Mouse (Mus musculus): ENCODE measurements around the gene Hpd. TPM values are rescaled to one million over a fixed set of nuclear protein-coding genes. Genes with fewer than 3 reads are reported as not detected.

Gene Hpd
- polyA plus RNA-seq, 1 experiment = not detected

DNA sequence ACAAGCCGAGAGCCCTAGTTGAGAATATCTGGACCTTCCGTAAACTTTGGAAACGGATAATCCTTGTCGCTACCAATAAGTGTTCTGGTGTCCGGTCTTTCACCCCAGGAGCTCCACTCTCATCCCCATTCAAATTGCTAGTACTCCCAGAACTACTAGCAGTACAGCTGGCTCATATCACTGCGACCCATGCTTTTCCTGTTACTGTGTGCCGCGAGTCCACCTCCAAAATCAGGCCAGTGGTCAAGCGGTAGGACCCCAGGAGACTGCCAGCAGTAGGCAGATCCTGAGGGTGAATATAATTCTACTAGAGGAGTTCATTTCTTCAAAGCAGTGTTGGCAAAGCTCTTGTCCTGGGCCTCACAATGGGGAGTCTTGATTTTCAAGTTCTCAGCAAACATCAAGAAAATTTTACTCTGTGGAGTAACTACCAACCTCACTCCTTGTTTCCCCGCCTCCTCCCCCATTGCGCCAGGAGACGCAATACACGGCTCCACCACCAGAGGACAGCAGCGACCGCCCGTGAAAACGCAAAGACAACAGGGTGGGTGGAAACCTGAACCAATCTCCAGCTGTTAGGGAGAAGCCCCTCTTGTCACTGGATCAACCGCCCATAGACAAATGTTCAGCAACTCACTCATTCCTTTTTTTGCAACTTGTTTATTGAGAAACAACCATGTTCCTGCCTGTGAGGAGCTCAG, 49.3 kb downstream of the Hpd start:
- Histone ChIP-seq H3K79me2 (ENCODE audit: control insufficient read depth, insufficient read depth) (peaks cover 20% of the 10 kb centered on the region), H3K4me3 (ENCODE audit: insufficient read depth, poor library complexity, severe bottlenecking) (no peak overlapping the region), H3K79me3 (ENCODE audit: low read depth) (peaks cover 3% of the 10 kb centered on the region), H3ac (ENCODE audit: control insufficient read depth, insufficient read length, low read depth) (no peak overlapping the region), H3K36me3 (ENCODE audit: control insufficient read depth, insufficient read depth) (peaks cover 8% of the 10 kb centered on the region), H3K27me3 (ENCODE audit: control insufficient read depth, insufficient read depth, insufficient read length) (no peaks in the 10 kb centered on the region)
- no peak for TF ChIP-seq USF1 (IDR thresholded peaks at IDR 0.05; ENCODE audit: low read depth)
- TF ChIP-seq MYOD1 (IDR thresholded peaks at IDR 0.05; ENCODE audit: control insufficient read depth, insufficient read length, low read depth) = no peak
- TF ChIP-seq CTCF (IDR thresholded peaks at IDR 0.05; ENCODE audit: control insufficient read depth, insufficient read depth, insufficient read length) = peak; percentile 93
- TF ChIP-seq CEBPB (IDR thresholded peaks at IDR 0.05; ENCODE audit: low read depth) = peak; percentile 23
- no peak for TF ChIP-seq MYOG (IDR thresholded peaks at IDR 0.05; ENCODE audit: control insufficient read depth, extremely low read depth, insufficient read length)

DNA sequence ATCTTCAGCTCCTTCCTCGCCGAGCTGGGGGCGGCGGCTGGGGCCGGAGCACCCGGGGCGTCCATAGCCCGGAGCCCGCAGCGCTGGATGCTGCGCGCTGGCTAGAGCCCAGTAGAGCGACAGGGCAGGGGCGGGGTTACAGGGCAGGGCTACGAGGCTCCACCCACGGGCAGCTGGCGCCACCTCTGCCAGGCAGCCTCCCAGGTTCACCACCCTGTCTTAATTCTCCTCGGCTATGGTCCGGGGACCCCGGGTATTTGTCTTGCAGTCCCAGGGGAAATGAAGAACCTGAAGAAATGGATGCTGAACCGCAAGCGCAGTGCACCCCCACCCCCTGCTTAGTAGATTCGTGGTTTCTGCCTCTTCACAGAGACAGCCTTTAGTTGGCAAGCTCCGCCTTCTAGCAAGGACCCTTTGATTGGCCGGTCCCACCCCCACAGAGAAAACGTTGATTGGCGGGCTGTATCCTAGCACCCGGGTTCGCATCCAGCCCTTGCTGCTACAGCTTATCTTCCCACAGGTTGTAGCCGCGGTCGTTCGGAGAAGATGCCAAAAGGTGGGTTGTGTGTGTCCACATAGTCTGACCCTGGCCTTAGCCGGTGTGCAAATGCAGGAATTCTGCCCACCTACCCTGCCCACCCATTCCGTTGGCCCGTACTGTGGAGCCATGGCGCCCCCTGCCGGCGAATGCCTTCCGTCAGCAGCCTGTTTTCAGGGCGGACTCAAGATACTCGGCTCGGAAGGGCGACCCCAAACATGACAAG, 50.0 kb downstream of the Hpd start, which contains the start of gene Rhof:
Rhof (minus strand) TSS at position 385 of the 764 bp plus-strand sequence.
- peak within 1 kb of the TSS; percentile 14 for H3K4me3 ChIP-seq (ENCODE audit: insufficient read depth, poor library complexity, severe bottlenecking)
- H3K36me3 ChIP-seq (ENCODE audit: control insufficient read depth, insufficient read depth) = peaks cover 8% of the 10 kb centered on the region
- peak; percentile 95 for TF ChIP-seq CTCF (IDR thresholded peaks at IDR 0.05; ENCODE audit: control insufficient read depth, insufficient read depth, insufficient read length)
- TF ChIP-seq MYOG (IDR thresholded peaks at IDR 0.05; ENCODE audit: control insufficient read depth, extremely low read depth, insufficient read length) = no peak
- TF ChIP-seq MYOD1 (IDR thresholded peaks at IDR 0.05; ENCODE audit: control insufficient read depth, insufficient read length, low read depth) = peak; percentile 1
- peaks cover 17% of the 10 kb centered on the region for H3K79me2 ChIP-seq (ENCODE audit: control insufficient read depth, insufficient read depth)
- peak within 1 kb of the TSS; percentile 57 for H3ac ChIP-seq (ENCODE audit: control insufficient read depth, insufficient read length, low read depth)
- no peaks in the 10 kb centered on the region for H3K27me3 ChIP-seq (ENCODE audit: control insufficient read depth, insufficient read depth, insufficient read length)
- H3K79me3 ChIP-seq (ENCODE audit: low read depth) = peaks cover 3% of the 10 kb centered on the region

DNA sequence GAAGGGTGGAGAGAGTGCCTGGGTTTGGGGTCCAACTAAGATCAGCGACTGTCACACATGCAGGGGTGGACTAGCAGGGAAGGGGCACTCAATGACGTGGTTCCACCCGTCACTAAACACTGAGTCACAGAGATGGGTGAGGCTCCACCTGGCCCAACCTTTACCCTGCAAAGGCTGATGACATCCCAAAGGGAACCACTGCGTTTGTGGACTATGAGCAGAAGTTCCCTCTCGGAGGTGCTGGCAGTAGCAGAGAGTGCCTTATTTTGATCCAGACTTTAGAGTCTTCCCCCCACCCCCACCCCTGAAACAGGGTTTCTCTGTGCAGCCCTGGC, 51.7 kb downstream of the Hpd start:
- no peak overlapping the region for H3K4me3 ChIP-seq (ENCODE audit: insufficient read depth, poor library complexity, severe bottlenecking)
- TF ChIP-seq FOSL1 (IDR thresholded peaks at IDR 0.05; ENCODE audit: insufficient read depth, low read length, poor library complexity, severe bottlenecking) (no peak), USF1 (IDR thresholded peaks at IDR 0.05; ENCODE audit: low read depth) (no peak), CTCF (IDR thresholded peaks at IDR 0.05; ENCODE audit: control insufficient read depth, insufficient read depth, insufficient read length) (no peak), MAX (IDR thresholded peaks at IDR 0.05) (no peak), CEBPB (IDR thresholded peaks at IDR 0.05; ENCODE audit: low read depth) (no peak), MYOD1 (IDR thresholded peaks at IDR 0.05; ENCODE audit: control insufficient read depth, insufficient read length, low read depth) (no peak), MYOG (IDR thresholded peaks at IDR 0.05; ENCODE audit: control insufficient read depth, extremely low read depth, insufficient read length) (no peak)
- H3K36me3 ChIP-seq (ENCODE audit: control insufficient read depth, insufficient read depth) = peaks cover 2% of the 10 kb centered on the region
- peaks cover 2% of the 10 kb centered on the region for H3K79me2 ChIP-seq (ENCODE audit: control insufficient read depth, insufficient read depth)
- H3K27me3 ChIP-seq (ENCODE audit: control insufficient read depth, insufficient read depth, insufficient read length) = no peaks in the 10 kb centered on the region
- H3ac ChIP-seq (ENCODE audit: control insufficient read depth, insufficient read length, low read depth) = no peak overlapping the region
- no peaks in the 10 kb centered on the region for H3K79me3 ChIP-seq (ENCODE audit: low read depth)

DNA sequence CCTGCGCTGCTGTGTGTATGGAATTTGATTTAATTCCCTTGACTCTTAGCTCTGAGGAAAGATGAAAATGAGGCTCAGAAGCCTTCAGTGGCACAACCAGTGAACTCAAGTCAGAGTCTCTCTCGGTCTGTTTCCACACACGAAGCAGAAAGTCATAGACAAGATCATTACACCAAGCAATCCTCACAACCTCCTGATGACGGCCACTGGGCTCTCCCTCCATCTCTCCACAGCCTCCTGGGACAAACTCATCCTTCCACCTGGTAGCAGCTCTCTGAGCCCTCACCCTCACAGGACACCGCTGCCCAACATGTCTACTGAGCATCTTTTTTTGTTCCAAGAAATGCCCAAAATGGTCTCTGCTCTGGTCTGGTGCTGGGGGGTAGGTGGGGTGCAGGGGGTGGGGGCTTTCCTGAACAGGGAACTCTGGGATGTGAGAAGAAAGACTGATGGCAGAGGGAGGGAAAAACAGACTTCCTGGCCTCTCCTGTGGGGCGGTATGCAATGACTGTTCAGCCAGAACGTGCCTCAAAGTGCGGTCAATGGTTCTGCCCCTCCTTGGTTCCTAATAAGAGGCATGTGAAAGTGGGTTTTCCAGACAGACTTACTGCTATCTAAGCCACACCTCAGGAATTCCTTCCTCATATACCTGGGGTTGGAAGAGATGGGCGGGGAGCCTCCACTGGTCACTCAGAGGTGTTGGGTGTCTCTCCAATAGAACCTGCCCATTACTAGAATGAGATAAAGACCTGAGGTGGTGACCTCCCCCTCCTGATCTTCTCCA, 52.3 kb downstream of the Hpd start:
- peaks cover 2% of the 10 kb centered on the region for H3K36me3 ChIP-seq (ENCODE audit: control insufficient read depth, insufficient read depth)

DNA sequence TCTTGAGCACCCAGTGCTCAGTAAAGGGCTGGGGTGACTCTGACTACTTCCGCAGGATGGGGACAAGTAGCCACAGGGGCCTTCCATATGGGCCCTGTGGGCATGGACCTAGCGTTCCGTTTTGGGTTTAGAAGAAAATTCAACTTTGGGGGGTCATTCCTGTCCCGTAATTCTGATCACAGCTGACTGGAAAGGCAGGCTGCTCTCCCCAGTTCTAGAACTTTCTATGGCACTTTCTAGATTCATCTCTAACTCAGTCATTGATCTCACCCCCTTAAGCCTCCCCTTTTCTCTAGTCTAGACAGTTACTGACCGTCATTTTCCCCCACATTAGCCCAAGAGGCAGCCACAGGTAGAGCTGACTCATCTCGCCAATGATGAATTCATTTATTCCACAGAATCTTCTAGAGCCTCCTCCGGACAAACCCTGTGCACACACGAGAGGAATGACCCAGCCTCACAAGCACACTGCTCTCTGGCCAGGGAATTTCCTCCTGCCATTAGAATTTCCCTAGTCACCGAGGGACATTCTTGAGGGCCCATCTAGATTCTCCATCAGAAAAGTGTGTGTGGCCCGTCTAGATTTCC, 53.3 kb downstream of the Hpd start:
- no peak for TF ChIP-seq FOSL1 (IDR thresholded peaks at IDR 0.05; ENCODE audit: insufficient read depth, low read length, poor library complexity, severe bottlenecking)
- no peak for TF ChIP-seq USF1 (IDR thresholded peaks at IDR 0.05; ENCODE audit: low read depth)
- no peak for TF ChIP-seq MYOG (IDR thresholded peaks at IDR 0.05; ENCODE audit: control insufficient read depth, extremely low read depth, insufficient read length)
- TF ChIP-seq CEBPB (IDR thresholded peaks at IDR 0.05; ENCODE audit: low read depth) = no peak
- TF ChIP-seq MYOD1 (IDR thresholded peaks at IDR 0.05; ENCODE audit: control insufficient read depth, insufficient read length, low read depth) = no peak
- no peak for TF ChIP-seq CTCF (IDR thresholded peaks at IDR 0.05; ENCODE audit: control insufficient read depth, insufficient read depth, insufficient read length)
- TF ChIP-seq MAX (IDR thresholded peaks at IDR 0.05) = no peak
- no peak overlapping the region for H3ac ChIP-seq (ENCODE audit: control insufficient read depth, insufficient read length, low read depth)
- H3K79me3 ChIP-seq (ENCODE audit: low read depth) = no peaks in the 10 kb centered on the region
- H3K36me3 ChIP-seq (ENCODE audit: control insufficient read depth, insufficient read depth) = peaks cover 2% of the 10 kb centered on the region
- no peaks in the 10 kb centered on the region for H3K27me3 ChIP-seq (ENCODE audit: control insufficient read depth, insufficient read depth, insufficient read length)
- no peak overlapping the region for H3K4me3 ChIP-seq (ENCODE audit: insufficient read depth, poor library complexity, severe bottlenecking)
- H3K79me2 ChIP-seq (ENCODE audit: control insufficient read depth, insufficient read depth) = no peaks in the 10 kb centered on the region

More for the DNA sequence above, 52.3 kb downstream of the Hpd start:
- Histone ChIP-seq H3ac (ENCODE audit: control insufficient read depth, insufficient read length, low read depth) (no peak overlapping the region), H3K79me3 (ENCODE audit: low read depth) (no peaks in the 10 kb centered on the region), H3K27me3 (ENCODE audit: control insufficient read depth, insufficient read depth, insufficient read length) (no peaks in the 10 kb centered on the region), H3K79me2 (ENCODE audit: control insufficient read depth, insufficient read depth) (no peaks in the 10 kb centered on the region), H3K4me3 (ENCODE audit: insufficient read depth, poor library complexity, severe bottlenecking) (no peak overlapping the region)
- no peak for TF ChIP-seq CTCF (IDR thresholded peaks at IDR 0.05; ENCODE audit: control insufficient read depth, insufficient read depth, insufficient read length)
- no peak for TF ChIP-seq FOSL1 (IDR thresholded peaks at IDR 0.05; ENCODE audit: insufficient read depth, low read length, poor library complexity, severe bottlenecking)
- TF ChIP-seq CEBPB (IDR thresholded peaks at IDR 0.05; ENCODE audit: low read depth) = no peak
- no peak for TF ChIP-seq USF1 (IDR thresholded peaks at IDR 0.05; ENCODE audit: low read depth)
- TF ChIP-seq MAX (IDR thresholded peaks at IDR 0.05) = no peak
